Mouse (Mus musculus): ENCODE measurements around the gene Sertad1. TPM values are rescaled to one million over a fixed set of nuclear protein-coding genes. Genes with fewer than 3 reads are reported as not detected.

Gene Sertad1
- total RNA-seq (2014; rRNA removed), result 7.2 and 9.4 TPM in 2 replicates
- 7.7 and 8.8 TPM in 2 replicates for polyA plus RNA-seq (2015; fragmentation: Nextera tagmentation; extraction: Ambion mirVana)

GRCm38 (mm10) chr7:27486770-27487697 lies at the start of gene Sertad1:
Gene Sertad1 (plus strand): TSS chr7:27486910.
- H3K27me3 ChIP-seq (ENCODE audit: insufficient read depth, low read length), result no peaks in the 10 kb centered on the region
- peak; percentile 57 for TF ChIP-seq CTCF (IDR thresholded peaks at IDR 0.05; ENCODE audit: low read depth)
- peak; percentile 99 for DNase-seq (ENCODE audit: low spot score)
- H3K9me3 ChIP-seq (ENCODE audit: low read length), result no peaks in the 10 kb centered on the region
- H3K36me3 ChIP-seq (ENCODE audit: insufficient read depth, low read length), result no peaks in the 10 kb centered on the region
- peak within 1 kb of the TSS; percentile 89 for H3K9ac ChIP-seq (replicated peaks; ENCODE audit: low read length)
- H3K27ac ChIP-seq, result peak within 1 kb of the TSS; percentile 93
- no peaks in the 10 kb centered on the region; the same call in 1 of the 2 replicates for H3K4me1 ChIP-seq (ENCODE audit: insufficient read depth, low read length)
- ATAC-seq, result peak; percentile 98
- under 1% methylated on average over 56 of the region's 80 CpGs for WGBS
- H3K4me3 ChIP-seq (ENCODE audit: low read length), result peak within 1 kb of the TSS; percentile 78
- H3K4me2 ChIP-seq (ENCODE audit: low read depth, low read length), result peak within 1 kb of the TSS; percentile 55

- H3K4me2 ChIP-seq (ENCODE audit: low read depth, low read length), result no peak overlapping the region
- WGBS, result 60% methylated on average over 5 of the region's 5 CpGs
- no peaks in the 10 kb centered on the region for H3K9me3 ChIP-seq (ENCODE audit: low read length)
- H3K27ac ChIP-seq, result no peak overlapping the region
- H3K36me3 ChIP-seq (ENCODE audit: insufficient read depth, low read length), result peaks cover 3% of the 10 kb centered on the region; the same call in 1 of the 2 replicates
- peak; percentile 55 for TF ChIP-seq CTCF (IDR thresholded peaks at IDR 0.05; ENCODE audit: low read depth)
- H3K4me1 ChIP-seq (ENCODE audit: insufficient read depth, low read length), result no peaks in the 10 kb centered on the region
- ATAC-seq (no peak), DNase-seq (ENCODE audit: low spot score) (peak; percentile 33)
- no peak overlapping the region for H3K4me3 ChIP-seq (ENCODE audit: low read length)
- no peak overlapping the region for H3K9ac ChIP-seq (replicated peaks; ENCODE audit: low read length)
- no peaks in the 10 kb centered on the region for H3K27me3 ChIP-seq (ENCODE audit: insufficient read depth, low read length)
Observed at GRCm38 (mm10) chr7:27437544-27437943, 49.2 kb upstream of the Sertad1 start.

- WGBS, result 77% methylated on average over 4 of the region's 4 CpGs
Observed at GRCm38 (mm10) chr7:27440014-27440413, 46.7 kb upstream of the Sertad1 start.

GRCm38 (mm10) chr7:27446051-27446450 lies 40.7 kb upstream of the Sertad1 start:
- no peak for TF ChIP-seq CTCF (IDR thresholded peaks at IDR 0.05; ENCODE audit: low read depth)
- Histone ChIP-seq H3K4me3 (ENCODE audit: low read length) (peak overlapping the region; percentile 61), H3K36me3 (ENCODE audit: insufficient read depth, low read length) (no peaks in the 10 kb centered on the region; the same call in 1 of the 2 replicates), H3K4me2 (ENCODE audit: low read depth, low read length) (peak overlapping the region; percentile 67), H3K9me3 (ENCODE audit: low read length) (no peaks in the 10 kb centered on the region), H3K27me3 (ENCODE audit: insufficient read depth, low read length) (no peaks in the 10 kb centered on the region), H3K27ac (peak overlapping the region; percentile 83), H3K9ac (replicated peaks; ENCODE audit: low read length) (peak overlapping the region; percentile 86), H3K4me1 (ENCODE audit: insufficient read depth, low read length) (no peaks in the 10 kb centered on the region)
- 2% methylated on average over 15 of the region's 18 CpGs for WGBS
- ATAC-seq (0 out of 2 replicates have a peak, but pooled peaks have one; percentile 1), DNase-seq (ENCODE audit: low spot score) (peak; percentile 18)

More at GRCm38 (mm10) chr7:27440014-27440413, 46.7 kb upstream of the Sertad1 start:
- Histone ChIP-seq H3K9me3 (ENCODE audit: low read length) (no peaks in the 10 kb centered on the region), H3K27ac (no peak overlapping the region), H3K4me1 (ENCODE audit: insufficient read depth, low read length) (no peaks in the 10 kb centered on the region), H3K9ac (replicated peaks; ENCODE audit: low read length) (no peak overlapping the region), H3K36me3 (ENCODE audit: insufficient read depth, low read length) (peaks cover 3% of the 10 kb centered on the region; the same call in 1 of the 2 replicates), H3K4me2 (ENCODE audit: low read depth, low read length) (no peak overlapping the region), H3K27me3 (ENCODE audit: insufficient read depth, low read length) (no peaks in the 10 kb centered on the region), H3K4me3 (ENCODE audit: low read length) (no peak overlapping the region)
- ATAC-seq, result no peak
- DNase-seq (ENCODE audit: low spot score), result no peak
- peak; percentile 54 for TF ChIP-seq CTCF (IDR thresholded peaks at IDR 0.05; ENCODE audit: low read depth)

GRCm38 (mm10) chr7:27446521-27447418 lies 39.9 kb upstream of the Sertad1 start:
- Histone ChIP-seq H3K27ac (peak overlapping the region; percentile 83), H3K4me3 (ENCODE audit: low read length) (peak overlapping the region; percentile 61), H3K27me3 (ENCODE audit: insufficient read depth, low read length) (no peaks in the 10 kb centered on the region), H3K9me3 (ENCODE audit: low read length) (no peaks in the 10 kb centered on the region), H3K4me2 (ENCODE audit: low read depth, low read length) (peak overlapping the region; percentile 67), H3K4me1 (ENCODE audit: insufficient read depth, low read length) (no peaks in the 10 kb centered on the region), H3K36me3 (ENCODE audit: insufficient read depth, low read length) (no peaks in the 10 kb centered on the region; the same call in 1 of the 2 replicates), H3K9ac (replicated peaks; ENCODE audit: low read length) (peak overlapping the region; percentile 86)
- TF ChIP-seq CTCF (IDR thresholded peaks at IDR 0.05; ENCODE audit: low read depth), result no peak
- ATAC-seq (peak; percentile 72), DNase-seq (ENCODE audit: low spot score) (peak; percentile 76)
- WGBS, result 7% methylated on average over 40 of the region's 53 CpGs
